Mouse (Mus musculus) adrenal gland, postnatal 14 days (tissue): ENCODE measurements around the gene BC016579. TPM values are rescaled to one million over a fixed set of nuclear protein-coding genes. Genes with fewer than 3 reads are reported as not detected.

Experiments
- total RNA-seq: library from RNA; stranded (reverse); gene quantifications from 2 replicates; pipeline ENCODE4 v1.2.3, GENCODE M21; 2021

The BC016579 gene
- total RNA-seq, 1 experiment from 2014 or later = not detected

Other genes with a start within 250 kb of the BC016579 start
- gene Cd200, start 245.0 kb downstream of the BC016579 start, total RNA-seq = 59.7 and 90.5 TPM in 2 replicates
- 0.11 and 0.19 TPM in 2 replicates for gene Gm609, start 161.1 kb downstream of the BC016579 start, total RNA-seq
- not detected in 2 replicates for gene Gm17783, start 122.0 kb downstream of the BC016579 start, total RNA-seq
- not detected in 2 replicates for gene Slc9c1, start 118.8 kb downstream of the BC016579 start, total RNA-seq
- gene Gcsam, start 43.7 kb downstream of the BC016579 start, total RNA-seq = 0.34 TPM in 1 of 2 replicates, not detected in the other
- 0.19 and 1.2 TPM in 2 replicates for gene Tmprss7, start 39.6 kb upstream of the BC016579 start, total RNA-seq
- 4.1 and 7.3 TPM in 2 replicates for gene Tagln3, start 70.5 kb upstream of the BC016579 start, total RNA-seq
- 25.0 and 25.9 TPM in 2 replicates for gene Abhd10, start 88.9 kb upstream of the BC016579 start, total RNA-seq